Mouse (Mus musculus): ENCODE results near the gene Gm43518. TPM values are rescaled to one million over a fixed set of nuclear protein-coding genes. Genes with fewer than 3 reads are reported as not detected.

Gm43518 gene
- total and polyA plus RNA-seq, 3 experiments = 2.1 to 3.6 TPM; not detected in 1

DNA sequence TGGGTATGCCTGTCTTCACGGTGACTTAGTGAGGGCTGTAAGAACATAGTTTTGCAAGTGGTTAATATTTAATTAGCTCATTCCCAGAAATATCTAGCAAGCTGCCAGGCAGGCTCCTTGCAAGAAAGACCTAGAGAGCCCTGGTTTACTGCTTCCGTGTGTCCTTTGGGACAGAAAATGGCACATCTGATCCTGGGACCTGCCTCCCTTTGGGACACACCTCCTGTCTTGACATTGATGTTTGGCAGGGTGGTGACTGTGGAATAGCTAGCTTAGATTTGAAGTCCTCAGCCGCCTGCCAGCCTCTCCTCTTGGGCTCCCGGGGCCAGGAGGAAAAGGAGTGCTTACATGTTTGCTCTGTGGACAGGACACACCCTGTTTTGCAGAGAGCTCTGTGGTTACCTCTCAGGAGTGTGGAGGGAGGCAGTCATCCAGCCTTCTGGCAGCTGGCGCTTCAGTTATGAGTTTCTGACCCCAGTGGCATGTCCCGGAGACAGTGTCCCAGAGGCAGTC lies 48.5 kb downstream of the Gm43518 start:
- Histone ChIP-seq H3K79me2 (ENCODE audit: control insufficient read depth, insufficient read depth, low read length, poor library complexity) (peaks cover 10% of the 10 kb centered on the region), H3K9ac (ENCODE audit: control insufficient read depth, low read depth, low read length, poor library complexity, severe bottlenecking) (no peak overlapping the region), H3K27ac (ENCODE audit: control insufficient read depth, low read depth, low read length) (no peak overlapping the region), H3K27me3 (ENCODE audit: control insufficient read depth in 1 of 2, insufficient read depth in 2 of 2, low read length in 2 of 2) (no peaks in the 10 kb centered on the region), H3K36me3 (ENCODE audit: control insufficient read depth in 1 of 2, insufficient read depth in 2 of 2, low read length in 2 of 2) (no peaks in the 10 kb centered on the region; a peak in 1 of 4 replicates), H3K4me1 (ENCODE audit: control insufficient read depth in 1 of 2, insufficient read depth in 2 of 2, low read length in 2 of 2) (peaks cover 0 to 6% of the 10 kb centered on the region in 2 experiments; a peak in 2 of 4 replicates), H3K4me3 (ENCODE audit: control insufficient read depth in 1 of 2, insufficient read depth in 1 of 2, low read depth in 2 of 2, low read length in 2 of 2) (no peak overlapping the region), H3K9me3 (replicated peaks; ENCODE audit: insufficient read depth, low read length) (no peaks in the 10 kb centered on the region)
- no peak for DNase-seq (ENCODE audit: low read depth, low spot score)
- TF ChIP-seq NRF1 (IDR thresholded peaks at IDR 0.05; ENCODE audit: insufficient read depth, low read depth, low read length, poor library complexity, severe bottlenecking) = no peak
- no peak for TF ChIP-seq ZKSCAN1 (IDR thresholded peaks at IDR 0.05; ENCODE audit: low read depth, low read length)
- TF ChIP-seq NELFE (IDR thresholded peaks at IDR 0.05; ENCODE audit: low read depth, low read length) = no peak
- TF ChIP-seq BHLHE40 (IDR thresholded peaks at IDR 0.05; ENCODE audit: borderline replicate concordance, low read depth, low read length) = no peak
- TF ChIP-seq E2F4 (IDR thresholded peaks at IDR 0.05; ENCODE audit: borderline replicate concordance, low read depth, low read length) = no peak
- TF ChIP-seq SMC3 (IDR thresholded peaks at IDR 0.05; ENCODE audit: low read depth, low read length) = no peak
- TF ChIP-seq RCOR1 (IDR thresholded peaks at IDR 0.05; ENCODE audit: low read depth, low read length) = no peak
- no peak for TF ChIP-seq POLR2AphosphoS2 (IDR thresholded peaks at IDR 0.05; ENCODE audit: low read length)
- TF ChIP-seq TBP (IDR thresholded peaks at IDR 0.05; ENCODE audit: low read depth, low read length) = no peak
- no peak for TF ChIP-seq TCF12 (IDR thresholded peaks at IDR 0.05; ENCODE audit: low read depth, low read length)
- TF ChIP-seq GABPA (IDR thresholded peaks at IDR 0.05; ENCODE audit: low read depth, low read length) = no peak
- no peak for TF ChIP-seq ELF1 (IDR thresholded peaks at IDR 0.05; ENCODE audit: low read depth, low read length)
- TF ChIP-seq MAFK (IDR thresholded peaks at IDR 0.05; ENCODE audit: borderline replicate concordance, low read depth, low read length) = no peak

DNA sequence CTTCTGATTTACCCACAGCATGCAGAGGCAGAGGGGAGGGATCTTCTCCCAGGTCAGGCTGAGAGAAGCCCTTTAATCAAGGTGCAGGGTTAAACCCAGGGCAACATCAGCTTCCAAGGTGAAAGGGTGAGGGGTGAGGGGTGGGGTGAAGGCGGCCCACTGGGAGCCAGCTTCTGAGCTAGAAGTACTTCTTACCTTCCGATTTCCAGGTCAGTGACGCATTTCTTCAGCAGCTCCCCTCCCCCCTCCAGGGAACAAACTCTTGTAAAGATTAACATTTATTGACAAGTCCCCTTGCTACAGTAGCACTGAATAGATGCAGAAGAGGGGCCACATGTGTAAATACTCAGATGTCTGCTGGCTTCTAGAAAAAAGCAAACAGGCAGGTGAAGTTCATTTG lies 50.0 kb downstream of the Gm43518 start:
- H3K9ac ChIP-seq (ENCODE audit: control insufficient read depth, low read depth, low read length, poor library complexity, severe bottlenecking) = no peak overlapping the region
- H3K36me3 ChIP-seq (ENCODE audit: control insufficient read depth in 1 of 2, insufficient read depth in 2 of 2, low read length in 2 of 2) = no peaks in the 10 kb centered on the region; a peak in 1 of 4 replicates
- H3K9me3 ChIP-seq (replicated peaks; ENCODE audit: insufficient read depth, low read length) = no peaks in the 10 kb centered on the region
- H3K27me3 ChIP-seq (ENCODE audit: control insufficient read depth in 1 of 2, insufficient read depth in 2 of 2, low read length in 2 of 2) = no peaks in the 10 kb centered on the region
- H3K4me1 ChIP-seq (ENCODE audit: control insufficient read depth in 1 of 2, insufficient read depth in 2 of 2, low read length in 2 of 2) = peaks cover 0 to 6% of the 10 kb centered on the region in 2 experiments; a peak in 2 of 4 replicates
- TF ChIP-seq MAZ (IDR thresholded peaks at IDR 0.05; ENCODE audit: low read depth, low read length) (no peak), GATA1 (IDR thresholded peaks at IDR 0.05; ENCODE audit: low read depth, low read length) (no peak), ZKSCAN1 (IDR thresholded peaks at IDR 0.05; ENCODE audit: low read depth, low read length) (no peak), CHD2 (IDR thresholded peaks at IDR 0.05; ENCODE audit: low read length) (no peak), POLR2AphosphoS2 (IDR thresholded peaks at IDR 0.05; ENCODE audit: low read length) (no peak), ZMIZ1 (IDR thresholded peaks at IDR 0.05; ENCODE audit: low read depth, low read length) (no peak), MYC (IDR thresholded peaks at IDR 0.05; ENCODE audit: low read depth, low read length) (no peak), POLR2A (IDR thresholded peaks at IDR 0.05; ENCODE audit: control insufficient read depth in 1 of 2, insufficient read depth in 1 of 2, low read depth in 1 of 2, low read length in 2 of 2, poor library complexity in 1 of 2) (no peak), SMC3 (IDR thresholded peaks at IDR 0.05; ENCODE audit: low read depth, low read length) (no peak), TCF12 (IDR thresholded peaks at IDR 0.05; ENCODE audit: low read depth, low read length) (no peak), CHD1 (IDR thresholded peaks at IDR 0.05; ENCODE audit: low read depth, low read length) (no peak), TBP (IDR thresholded peaks at IDR 0.05; ENCODE audit: low read depth, low read length) (no peak)
- no peak overlapping the region for H3K27ac ChIP-seq (ENCODE audit: control insufficient read depth, low read depth, low read length)
- H3K4me3 ChIP-seq (ENCODE audit: control insufficient read depth in 1 of 2, insufficient read depth in 1 of 2, low read depth in 2 of 2, low read length in 2 of 2) = no peak overlapping the region
- no peak for DNase-seq (ENCODE audit: low read depth, low spot score)
- H3K79me2 ChIP-seq (ENCODE audit: control insufficient read depth, insufficient read depth, low read length, poor library complexity) = peaks cover 10% of the 10 kb centered on the region

Data from MEL (cell line).